Mouse (Mus musculus) lung, postnatal 10 days (tissue): ENCODE data around the gene Lurap1l.
A peak's percentile ranks its signal among the peaks of the same experiment; 100 is the strongest.

Source experiments
- DNase-seq: peaks from one replicate; pipeline ENCODE4 v3.0.0; 2021

Lurap1l gene

GRCm38 (mm10) chr4:80917812-80918211 is 7.4 kb downstream of the Lurap1l start:
- DNase-seq, result no peak

DNA sequence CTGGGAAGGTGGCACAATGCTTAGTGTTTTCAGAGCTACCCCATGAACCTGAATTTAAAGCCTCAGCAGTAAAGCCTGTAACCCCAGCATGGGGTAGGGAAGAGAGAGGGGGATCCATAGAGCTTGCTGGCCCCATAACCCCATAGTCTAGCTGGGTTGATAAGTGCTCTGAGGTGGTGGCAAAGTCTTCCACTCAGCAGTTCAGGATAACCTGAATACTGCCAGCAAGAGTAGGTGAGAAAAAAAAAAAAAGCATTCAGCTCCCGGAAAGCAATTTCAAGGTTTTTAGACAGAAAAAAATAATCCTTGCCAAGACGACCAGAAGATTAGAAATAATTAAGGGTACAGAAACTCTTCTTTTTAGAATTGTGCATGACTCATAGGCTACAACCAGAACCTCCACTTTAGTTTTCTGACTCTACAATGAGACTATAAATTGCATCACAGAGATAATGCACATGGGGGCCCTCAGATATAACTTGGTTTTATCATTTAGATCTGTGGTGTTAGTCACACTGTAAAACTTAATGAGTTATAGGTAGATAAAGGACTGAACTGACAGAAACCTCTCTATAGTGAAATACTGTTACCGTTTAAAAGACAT is 8.2 kb downstream of the Lurap1l start:
- no peak for DNase-seq

DNA sequence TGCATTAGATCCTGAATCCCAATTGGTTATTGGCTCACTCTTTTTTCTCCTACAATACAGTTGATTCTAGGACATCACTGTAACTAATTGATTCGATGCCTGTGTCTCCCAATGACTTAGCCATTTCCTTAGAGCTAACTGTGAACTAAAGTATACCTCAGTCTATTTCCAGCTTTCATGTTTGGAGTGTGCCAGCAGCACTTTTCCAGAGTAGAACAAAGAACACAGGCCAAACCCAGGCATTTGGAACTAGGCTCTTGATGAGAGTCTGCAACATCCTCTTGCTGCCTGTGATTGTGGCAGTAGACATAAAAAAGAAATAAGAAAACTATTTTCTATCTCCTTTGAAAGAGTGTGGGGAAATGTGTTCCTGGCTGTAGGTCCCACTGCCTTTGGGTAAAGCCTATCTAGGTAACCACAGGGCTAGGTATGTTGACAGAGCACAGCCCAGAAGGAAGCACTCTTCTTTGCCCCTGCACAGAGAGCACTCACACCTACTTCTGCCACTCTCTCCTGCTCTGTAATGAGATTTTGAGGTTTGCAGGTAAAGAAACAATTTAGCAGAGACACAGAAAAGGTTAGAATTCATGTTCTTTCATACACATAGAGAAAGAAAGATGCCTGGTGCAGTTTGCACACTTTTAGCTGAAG is 8.9 kb downstream of the Lurap1l start:
- no peak for DNase-seq

GRCm38 (mm10) chr4:80921646-80922489 is 11.4 kb downstream of the Lurap1l start:
- peak; percentile 18 for DNase-seq

GRCm38 (mm10) chr4:80922654-80923053 is 12.2 kb downstream of the Lurap1l start:
- no peak for DNase-seq

DNA sequence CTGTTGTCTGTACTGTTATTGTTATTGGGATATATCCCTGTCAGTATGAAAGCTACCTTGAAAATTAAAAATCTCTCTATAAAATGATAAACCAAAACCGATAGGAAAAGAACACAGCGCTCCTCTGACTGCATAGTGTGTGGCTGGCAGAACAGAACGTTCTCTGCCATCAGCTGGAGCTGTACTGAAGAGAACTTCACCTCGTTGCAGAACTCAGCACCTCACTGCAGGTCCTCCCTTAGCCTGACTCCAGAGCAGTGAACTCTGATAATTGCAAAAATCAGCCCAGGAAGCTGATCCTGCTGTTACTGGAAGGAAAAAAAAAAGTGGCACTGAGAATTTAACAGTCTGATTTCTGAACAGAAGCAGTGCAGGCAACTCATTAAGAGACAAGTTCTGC is 14.4 kb downstream of the Lurap1l start:
- no peak for DNase-seq

GRCm38 (mm10) chr4:80925752-80926519 is 15.5 kb downstream of the Lurap1l start:
- DNase-seq, result no peak

GRCm38 (mm10) chr4:80934749-80935148 is 24.3 kb downstream of the Lurap1l start:
- DNase-seq, result no peak

- no peak for DNase-seq
Observed at GRCm38 (mm10) chr4:80939115-80939514, 28.7 kb downstream of the Lurap1l start.

DNA sequence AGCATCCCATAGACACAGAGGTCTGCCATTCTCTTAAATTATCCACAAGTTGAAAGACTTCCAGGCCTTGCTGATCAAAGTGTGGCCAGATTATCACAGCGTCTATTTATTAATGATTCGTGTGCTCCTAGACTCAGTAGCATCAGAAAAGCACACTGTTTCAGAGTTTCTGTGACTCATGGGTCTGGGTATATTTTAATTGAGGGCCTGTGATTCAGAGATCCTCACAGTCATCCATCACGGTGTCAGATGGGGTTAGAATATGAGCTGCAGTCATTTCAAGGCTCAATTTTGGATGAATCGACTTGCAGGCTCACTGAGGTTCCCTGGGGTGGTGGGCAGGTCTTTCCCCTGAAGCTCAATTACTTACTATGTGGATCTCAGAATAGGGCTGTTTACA is 30.5 kb downstream of the Lurap1l start:
- no peak for DNase-seq

GRCm38 (mm10) chr4:80941978-80942377 is 31.5 kb downstream of the Lurap1l start:
- DNase-seq, result no peak

DNA sequence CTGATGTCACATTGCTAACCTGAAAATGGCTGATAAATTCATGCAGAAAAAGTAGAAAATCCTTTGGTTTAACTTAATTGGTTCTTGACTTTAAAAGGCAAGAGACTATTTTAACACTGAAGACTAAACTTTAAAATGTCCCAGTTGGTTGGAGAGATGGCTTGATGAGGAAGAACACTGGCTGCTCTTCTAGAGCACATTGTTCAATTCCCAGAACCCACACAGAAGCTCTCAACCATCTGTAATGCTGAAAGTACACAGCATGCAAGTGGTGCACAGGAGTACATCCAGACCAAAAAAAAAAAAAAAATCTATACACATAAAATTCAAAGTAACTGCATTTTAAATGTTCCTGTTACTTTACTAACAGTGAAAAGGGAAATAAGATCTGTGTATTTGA is 34.2 kb downstream of the Lurap1l start:
- DNase-seq, result no peak

DNA sequence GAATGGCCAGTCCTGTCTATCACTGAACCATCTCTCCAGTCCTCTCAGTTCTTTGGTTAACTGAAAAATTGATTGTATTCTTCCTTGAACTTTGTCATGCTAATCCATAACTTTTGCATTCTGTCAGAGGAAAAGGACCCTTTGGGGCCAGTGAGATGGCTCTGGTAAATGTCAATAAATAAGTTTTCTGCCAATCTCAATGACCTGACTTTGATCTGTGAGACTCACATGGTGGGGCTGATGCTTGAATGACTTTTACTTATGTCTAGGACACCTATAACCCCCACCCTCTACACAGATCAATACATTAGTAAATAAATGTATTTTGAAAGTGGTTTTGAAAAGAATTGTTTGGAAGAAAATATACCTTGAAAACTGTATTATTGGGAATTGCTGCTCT is 38.7 kb downstream of the Lurap1l start:
- no peak for DNase-seq

GRCm38 (mm10) chr4:80949720-80950119 is 39.3 kb downstream of the Lurap1l start:
- no peak for DNase-seq

- DNase-seq, result no peak
Observed at GRCm38 (mm10) chr4:80950280-80950781, 39.9 kb downstream of the Lurap1l start.

DNA sequence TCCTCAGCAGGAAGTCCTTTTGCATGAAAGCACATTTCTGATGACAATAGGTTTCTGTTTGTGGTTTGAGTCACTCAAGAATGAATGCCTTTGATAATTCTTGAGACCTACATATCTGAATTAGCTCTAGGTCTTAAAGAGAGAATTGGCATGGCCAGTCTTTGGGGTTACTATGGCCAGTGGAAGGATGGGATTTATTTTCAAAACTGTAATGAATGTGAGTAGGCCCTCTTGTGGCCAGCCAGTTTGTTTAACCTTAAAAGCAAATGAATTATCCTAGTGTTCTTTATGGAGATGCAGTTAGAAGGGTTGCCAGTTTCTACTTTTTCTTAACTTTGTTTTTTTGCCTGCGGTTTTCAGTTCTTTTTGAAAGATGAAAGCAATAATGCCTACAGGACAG is 42.2 kb downstream of the Lurap1l start:
- peak; percentile 8 for DNase-seq

GRCm38 (mm10) chr4:80955942-80956341 is 45.5 kb downstream of the Lurap1l start:
- no peak for DNase-seq

GRCm38 (mm10) chr4:80967526-80967925 is 57.1 kb downstream of the Lurap1l start:
- no peak for DNase-seq

- DNase-seq, result no peak
Observed at GRCm38 (mm10) chr4:80971846-80972245, 61.4 kb downstream of the Lurap1l start.

DNA sequence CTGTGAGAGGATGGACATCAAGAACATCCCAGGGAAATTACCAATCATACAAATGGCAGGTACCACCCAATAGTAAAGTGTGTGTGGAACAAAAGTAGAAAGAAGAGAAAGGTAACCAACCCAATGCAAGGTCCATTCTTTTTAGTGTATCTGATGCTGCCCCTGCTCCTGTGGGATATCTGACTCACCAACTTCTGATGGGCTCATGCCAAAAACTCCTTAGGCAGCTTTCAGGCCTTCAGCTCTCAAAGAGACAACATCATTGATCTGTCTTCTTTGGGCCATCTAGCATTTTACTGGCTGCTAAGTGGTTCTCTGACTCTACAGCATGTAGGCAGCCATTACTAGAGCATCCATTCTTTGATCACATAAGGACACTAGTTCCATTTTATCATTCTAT is 63.5 kb downstream of the Lurap1l start:
- DNase-seq, result no peak

DNA sequence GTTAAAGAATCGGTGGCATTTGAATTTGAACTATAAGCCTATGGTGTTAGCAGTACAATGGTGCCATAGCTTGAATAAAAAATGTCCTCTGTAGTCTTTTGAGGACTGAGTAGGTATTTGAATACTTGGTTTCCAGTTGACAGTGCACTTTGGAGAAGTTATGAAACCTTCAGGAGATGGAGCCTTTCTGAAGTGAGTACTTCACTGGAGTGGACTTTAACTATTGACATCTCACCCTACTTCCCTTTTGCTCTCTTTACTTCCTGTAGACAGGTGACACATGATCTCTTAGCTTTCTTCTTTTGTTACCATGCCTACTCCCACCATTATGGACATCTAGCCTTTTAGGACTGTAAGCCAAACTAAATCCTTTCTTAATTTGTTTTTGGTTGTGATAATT is 80.4 kb downstream of the Lurap1l start:
- DNase-seq, result no peak

- DNase-seq, result no peak
Observed at GRCm38 (mm10) chr4:81003528-81003927, 93.1 kb downstream of the Lurap1l start.
